Mouse (Mus musculus) bone marrow, adult 2 months (tissue): Measurements from ENCODE around the gene Zfp646.

Source experiments
- CTCF ChIP-seq: fragments of 200-500 bp; IDR thresholded peaks from 2 replicates; pipeline ENCODE4 v1.5.1; 2011; ENCODE audit warnings: low read length, control low read depth; ENCODE audit not compliant: control insufficient read depth, insufficient read depth
- POLR2A ChIP-seq: fragments of 200-500 bp; IDR thresholded peaks from 2 replicates; pipeline ENCODE4 v1.6.1; 2011; ENCODE audit warnings: low read depth, mild to moderate bottlenecking, control low read depth, low read length, borderline replicate concordance; ENCODE audit not compliant: control insufficient read depth

DNA sequence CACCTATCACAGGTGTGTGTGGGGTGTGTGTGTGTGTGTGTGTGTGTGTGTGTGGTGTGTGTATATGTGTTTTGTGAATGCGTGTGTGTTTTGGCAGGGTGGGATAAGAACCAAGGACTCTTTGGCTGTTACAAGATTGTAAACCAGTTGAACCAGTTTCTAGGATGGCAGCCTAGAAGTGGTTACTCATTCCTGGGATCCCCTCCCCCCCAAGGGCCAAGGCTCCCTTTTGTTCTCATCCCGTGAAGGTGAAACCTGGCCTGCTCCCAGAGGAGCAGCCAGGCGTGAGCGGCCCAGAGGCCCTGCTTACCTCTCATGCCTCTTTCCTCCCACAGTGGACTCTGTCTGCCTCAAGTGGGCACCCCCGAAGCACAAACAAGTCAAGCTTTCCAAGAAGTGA lies 49.2 kb downstream of the Zfp646 start:
- TF ChIP-seq POLR2A (no peak), CTCF (no peak)
